Mouse (Mus musculus): ENCODE data around the gene Plxnb2.

DNA sequence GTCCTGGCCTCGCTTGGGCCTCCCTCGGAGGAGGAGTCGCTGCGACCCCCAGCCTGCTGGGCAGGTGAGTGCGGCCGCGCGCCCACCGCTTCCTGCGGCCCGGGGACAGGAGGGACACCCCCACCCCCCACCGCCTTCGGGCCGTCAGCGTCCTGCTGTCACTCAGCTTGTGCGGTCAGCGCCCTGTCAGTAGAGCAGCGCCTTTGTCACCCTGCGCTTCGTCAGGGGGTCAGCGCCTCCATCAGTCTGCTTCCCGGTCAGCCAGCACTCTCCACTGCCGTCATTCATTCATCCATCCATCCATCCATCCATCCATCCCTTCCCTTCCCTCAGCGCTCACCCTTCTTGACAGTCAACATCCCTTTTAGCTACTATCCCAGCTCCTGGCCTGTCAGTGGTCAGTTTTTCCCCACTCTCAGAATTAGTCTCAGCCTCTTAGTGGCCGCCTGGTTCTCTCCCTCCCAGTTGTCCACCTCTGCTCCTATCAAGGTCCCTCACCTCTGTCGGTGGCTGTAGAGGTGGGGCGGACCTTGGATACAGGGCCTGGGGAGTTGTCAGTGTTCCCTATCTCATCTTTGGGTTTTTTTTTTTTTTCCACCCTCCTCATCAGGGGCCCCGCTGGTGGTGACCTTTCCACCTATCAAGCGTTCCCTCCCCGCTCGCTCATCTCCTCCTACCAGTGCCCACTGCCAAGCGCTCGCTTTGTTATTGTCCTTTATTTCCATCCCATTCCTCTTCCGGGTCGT is 31.3 kb upstream of the Plxnb2 start:
- no peak; the same call in 1 of the 2 replicates for TF ChIP-seq POLR2A (IDR thresholded peaks at IDR 0.05; ENCODE audit: low read depth, low read length)
- no peak for TF ChIP-seq CTCF (IDR thresholded peaks at IDR 0.05; ENCODE audit: borderline replicate concordance, insufficient read depth, low read length)

Measured in embryonic fibroblast, embryonic 13.5 days (primary cell).